Comparison of ENCODE assay signal across 14 mouse cellular contexts in genomic region chr14:118363391-118363821, GRCm38 (mm10).
DNase-seq lines count a peak whose midpoint lies in the region; ATAC-seq and TF ChIP-seq lines count a peak whose summit lies in the region.
"Had no signal": no experiment of that assay in that cellular context is flagged by ENCODE, and none has a peak within 500 bp of the region (broad histone marks: within the 10 kb centered on the region; RNA-seq: fewer than 3 reads in every experiment).

No protein-coding gene starts in this region.

- 63% methylated on average over 21 of the region's 21 CpGs for WGBS in intestine, embryonic 14.5 days
- WGBS in intestine, embryonic 16.5 days: 65% methylated on average over 21 of the region's 21 CpGs
- 46% methylated on average over 21 of the region's 21 CpGs for WGBS in embryonic facial prominence, embryonic 14.5 days
- WGBS in liver, embryonic 11.5 days: 74% methylated on average over 21 of the region's 21 CpGs

- no peaks in the 10 kb centered on the region for H3K4me1 ChIP-seq in intestine, embryonic 14.5 days (replicated peaks; ENCODE audit: control insufficient read depth, insufficient read depth, low read length)
- no peaks in the 10 kb centered on the region for H3K4me1 ChIP-seq in intestine, embryonic 16.5 days (ENCODE audit: control insufficient read depth, insufficient read depth, low read length)
- peaks cover 0 to 7% of the 10 kb centered on the region in 2 experiments; a peak in 2 of 4 replicates for H3K4me1 ChIP-seq in ES-E14 (ENCODE audit: control insufficient read depth in 2 of 2, insufficient read depth in 2 of 2, low read length in 2 of 2, poor library complexity in 1 of 2)
- H3K4me1 ChIP-seq in embryonic facial prominence, embryonic 14.5 days (ENCODE audit: control insufficient read depth, insufficient read depth, low read length): peaks cover 12% of the 10 kb centered on the region; the same call in 1 of the 2 replicates
- H3K4me1 ChIP-seq in liver, embryonic 11.5 days (replicated peaks; ENCODE audit: control insufficient read depth, insufficient read depth, low read length): no peaks in the 10 kb centered on the region

- H3K27me3 ChIP-seq in intestine, embryonic 14.5 days (replicated peaks; ENCODE audit: control insufficient read depth, insufficient read depth, low read length): no peaks in the 10 kb centered on the region
- no peaks in the 10 kb centered on the region for H3K27me3 ChIP-seq in intestine, embryonic 16.5 days (replicated peaks; ENCODE audit: control insufficient read depth, insufficient read depth, low read length)
- no peaks in the 10 kb centered on the region for H3K27me3 ChIP-seq in embryonic facial prominence, embryonic 14.5 days (replicated peaks; ENCODE audit: control insufficient read depth, insufficient read depth, low read length)
- H3K27me3 ChIP-seq in liver, embryonic 11.5 days (replicated peaks; ENCODE audit: control insufficient read depth, insufficient read depth, low read length): no peaks in the 10 kb centered on the region
- H3K27me3 ChIP-seq: CH12.LX had no signal

- peak; percentile 37 for DNase-seq in intestine, embryonic 14.5 days (ENCODE audit: low spot score)
- DNase-seq in ES-E14 (ENCODE audit: low read depth, low spot score): no peak
- DNase-seq in embryonic facial prominence, embryonic 14.5 days (ENCODE audit: low spot score): peak; percentile 17
- DNase-seq in mesoderm, embryonic 11.5 days (ENCODE audit: low read depth, low spot score): peak; percentile 47
- no peak for DNase-seq in liver, embryonic 11.5 days (ENCODE audit: low spot score)
- no peak for DNase-seq in cerebellum, adult 9-11 months
- DNase-seq: cerebellum, postnatal 25 days; heart, adult 18-20 months; heart, postnatal 36 days; lung, postnatal 10 days; right cerebral cortex, adult 18-20 months; thymus, postnatal 4 days had no signal

- H3K4me2 ChIP-seq in intestine, embryonic 14.5 days (ENCODE audit: low read length): peak overlapping the region; percentile 3; the same call in 1 of the 2 replicates
- H3K4me2 ChIP-seq in intestine, embryonic 16.5 days (ENCODE audit: low read depth, low read length): no peak overlapping the region
- peak overlapping the region; percentile 46 for H3K4me2 ChIP-seq in embryonic facial prominence, embryonic 14.5 days (ENCODE audit: low read depth, low read length)
- no peak overlapping the region for H3K4me2 ChIP-seq in liver, embryonic 11.5 days

- no peak overlapping the region for H3K9ac ChIP-seq in intestine, embryonic 14.5 days (ENCODE audit: low read length)
- no peak overlapping the region for H3K9ac ChIP-seq in intestine, embryonic 16.5 days (ENCODE audit: low read depth, low read length)
- no peak overlapping the region; the same call in 1 of the 2 replicates for H3K9ac ChIP-seq in ES-E14 (ENCODE audit: insufficient read depth, low read depth, low read length, poor library complexity, severe bottlenecking)
- H3K9ac ChIP-seq in embryonic facial prominence, embryonic 14.5 days (ENCODE audit: low read depth, low read length): no peak overlapping the region
- no peak overlapping the region for H3K9ac ChIP-seq in liver, embryonic 11.5 days (ENCODE audit: low read depth, low read length)

- no peaks in the 10 kb centered on the region for H3K9me3 ChIP-seq in intestine, embryonic 14.5 days (ENCODE audit: control insufficient read depth, low read length)
- no peaks in the 10 kb centered on the region for H3K9me3 ChIP-seq in intestine, embryonic 16.5 days (ENCODE audit: control insufficient read depth, low read length)
- no peaks in the 10 kb centered on the region for H3K9me3 ChIP-seq in ES-E14 (ENCODE audit: control insufficient read depth, insufficient read depth, low read depth, low read length)
- no peaks in the 10 kb centered on the region for H3K9me3 ChIP-seq in embryonic facial prominence, embryonic 14.5 days (ENCODE audit: control insufficient read depth, low read length)
- no peaks in the 10 kb centered on the region for H3K9me3 ChIP-seq in liver, embryonic 11.5 days (ENCODE audit: control insufficient read depth, low read length)

- no peak overlapping the region for H3K27ac ChIP-seq in intestine, embryonic 14.5 days (ENCODE audit: low read depth)
- no peak overlapping the region for H3K27ac ChIP-seq in intestine, embryonic 16.5 days (ENCODE audit: low read length)
- no peak overlapping the region for H3K27ac ChIP-seq in ES-E14 (ENCODE audit: insufficient read depth, low read depth, low read length, poor library complexity, severe bottlenecking)
- H3K27ac ChIP-seq in embryonic facial prominence, embryonic 14.5 days (replicated peaks; ENCODE audit: low read depth, low read length): no peak overlapping the region
- no peak overlapping the region for H3K27ac ChIP-seq in liver, embryonic 11.5 days (ENCODE audit: low read depth, low read length)

- H3K4me3 ChIP-seq in intestine, embryonic 14.5 days (ENCODE audit: low read depth, low read length): no peak overlapping the region
- no peak overlapping the region for H3K4me3 ChIP-seq in intestine, embryonic 16.5 days (ENCODE audit: low read length)
- peak overlapping the region; percentile 8 to 59 for H3K4me3 ChIP-seq in ES-E14 (ENCODE audit: insufficient read depth in 1 of 2, low read depth in 1 of 2, low read length in 2 of 2, poor library complexity in 1 of 2, severe bottlenecking in 1 of 2)
- H3K4me3 ChIP-seq in embryonic facial prominence, embryonic 14.5 days (ENCODE audit: low read depth, low read length): peak overlapping the region; percentile 20
- no peak overlapping the region for H3K4me3 ChIP-seq in liver, embryonic 11.5 days (ENCODE audit: low read depth, low read length)

- H3K36me3 ChIP-seq in intestine, embryonic 14.5 days (ENCODE audit: control insufficient read depth, insufficient read depth, low read length): no peaks in the 10 kb centered on the region
- no peaks in the 10 kb centered on the region for H3K36me3 ChIP-seq in intestine, embryonic 16.5 days (ENCODE audit: control insufficient read depth, insufficient read depth, low read length)
- no peaks in the 10 kb centered on the region for H3K36me3 ChIP-seq in ES-E14 (ENCODE audit: control insufficient read depth, insufficient read depth, low read length, poor library complexity, severe bottlenecking)
- no peaks in the 10 kb centered on the region for H3K36me3 ChIP-seq in embryonic facial prominence, embryonic 14.5 days (ENCODE audit: control insufficient read depth, insufficient read depth, low read length)
- H3K36me3 ChIP-seq in liver, embryonic 11.5 days (ENCODE audit: control insufficient read depth, insufficient read depth, low read length): no peaks in the 10 kb centered on the region

- in situ Hi-C loops in ES-E14 (cut with MboI; ENCODE audit: low sequenced_read_pairs in 2 of 2, unreplicated experiment in 2 of 2): no loop called here

- no peak for ATAC-seq in intestine, embryonic 14.5 days (replicated peaks; ENCODE audit: low FRiP score, low TSS enrichment, low read depth)
- no peak for ATAC-seq in intestine, embryonic 16.5 days
- no peak for ATAC-seq in embryonic facial prominence, embryonic 14.5 days (ENCODE audit: low read depth)
- no peak for ATAC-seq in liver, embryonic 11.5 days (replicated peaks; ENCODE audit: low FRiP score)

TF ChIP-seq in ES-E14, 5 proteins besides CTCF, POLR2A, EP300 and RAD21:
- TF ChIP-seq ZC3H11A (IDR thresholded peaks at IDR 0.05; ENCODE audit: borderline replicate concordance, low read depth, low read length) (no peak), HCFC1 (IDR thresholded peaks at IDR 0.05; ENCODE audit: borderline replicate concordance, insufficient read depth, low read length) (no peak), CHD2 (IDR thresholded peaks at IDR 0.05; ENCODE audit: low read depth, low read length) (no peak), ZNF384 (IDR thresholded peaks at IDR 0.05; ENCODE audit: low read depth, low read length) (no peak), MAFK (IDR thresholded peaks at IDR 0.05; ENCODE audit: insufficient read depth, low read depth, low read length) (no peak)
TF ChIP-seq in ES-E14: peak in this region for 0.

Comparison
In these comparisons a context has a peak if more than half of its experiments do, and no peak if none do; other contexts are left out.
1. H3K4me2 ChIP-seq: peak in intestine, embryonic 14.5 days (single experiment) and embryonic facial prominence, embryonic 14.5 days (single experiment); none in intestine, embryonic 16.5 days (single experiment) and liver, embryonic 11.5 days (single experiment).
2. DNase-seq: peak in intestine, embryonic 14.5 days (single experiment), embryonic facial prominence, embryonic 14.5 days (single experiment) and mesoderm, embryonic 11.5 days (single experiment); none in ES-E14 (single experiment), liver, embryonic 11.5 days (single experiment) and cerebellum, adult 9-11 months (single experiment).
3. H3K4me3 ChIP-seq: peak in ES-E14 (2 of 2) and embryonic facial prominence, embryonic 14.5 days (single experiment); none in intestine, embryonic 14.5 days (single experiment), intestine, embryonic 16.5 days (single experiment) and liver, embryonic 11.5 days (single experiment).